9 mouse cellular contexts compared by ENCODE assay signal in the genomic region with DNA sequence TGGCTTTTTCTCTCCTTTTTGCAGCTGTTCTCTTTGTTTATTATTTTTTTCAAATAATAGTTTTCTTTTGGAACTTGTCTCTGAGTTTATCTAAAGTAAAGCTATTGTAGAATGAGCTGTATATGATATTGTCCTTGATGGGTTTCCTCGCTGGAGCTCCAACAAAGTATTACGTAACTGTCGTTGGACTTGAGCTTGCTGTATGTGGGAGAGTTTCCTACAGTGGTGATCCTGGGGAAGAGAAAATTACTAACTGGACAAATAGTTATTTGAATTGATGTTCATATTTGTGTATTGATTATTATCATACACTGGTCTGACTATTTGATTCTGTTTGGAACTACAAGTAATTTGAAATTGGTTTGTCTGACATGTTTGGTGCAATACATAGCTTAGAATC. TPM values are rescaled to one million over a fixed set of nuclear protein-coding genes. Genes with fewer than 3 reads are reported as not detected.
DNase-seq lines count a peak whose midpoint lies in the region; ATAC-seq and TF ChIP-seq lines count a peak whose summit lies in the region.
"Had no signal": no experiment of that assay in that cellular context is flagged by ENCODE, and none has a peak within 500 bp of the region (broad histone marks: within the 10 kb centered on the region; RNA-seq: fewer than 3 reads in every experiment).

No protein-coding gene starts in this region.

- H3K4me1 ChIP-seq in lung, adult 2 months (ENCODE audit: control insufficient read depth, insufficient read depth, low read length): peaks cover 16% of the 10 kb centered on the region
- peaks cover 27% of the 10 kb centered on the region for H3K4me1 ChIP-seq in embryonic facial prominence, embryonic 14.5 days (ENCODE audit: control insufficient read depth, insufficient read depth, low read length)
- H3K4me1 ChIP-seq in intestine, postnatal 0 days (replicated peaks; ENCODE audit: control insufficient read depth, insufficient read depth, low read length): 0 out of 2 replicates have a peak, but pooled peaks cover 19% of the 10 kb centered on the region
- H3K4me1 ChIP-seq in neural tube, embryonic 13.5 days (replicated peaks): peaks cover 56% of the 10 kb centered on the region

- peaks cover 15% of the 10 kb centered on the region for H3K36me3 ChIP-seq in embryonic facial prominence, embryonic 14.5 days (ENCODE audit: control insufficient read depth, insufficient read depth, low read length)
- H3K36me3 ChIP-seq in intestine, postnatal 0 days (ENCODE audit: control insufficient read depth, insufficient read depth): peaks cover 9% of the 10 kb centered on the region
- peaks cover 16% of the 10 kb centered on the region for H3K36me3 ChIP-seq in neural tube, embryonic 13.5 days

- DNase-seq in lung, adult 2 months: no peak
- no peak for DNase-seq in lung, postnatal 10 days
- DNase-seq in embryonic facial prominence, embryonic 14.5 days (ENCODE audit: low spot score): no peak
- no peak for DNase-seq in urinary bladder, adult 18-20 months (ENCODE audit: low spot score in 2 of 2)
- DNase-seq in kidney, adult 18-20 months: no peak
- DNase-seq: layer of hippocampus, adult 9-11 months had no signal

- WGBS in lung, adult 2 months: 3% methylated on average over 3 of the region's 3 CpGs
- 7% methylated on average over 3 of the region's 3 CpGs for WGBS in embryonic facial prominence, embryonic 14.5 days
- WGBS in intestine, postnatal 0 days: under 1% methylated on average over 3 of the region's 3 CpGs
- 43% methylated on average over 3 of the region's 3 CpGs for WGBS in neural tube, embryonic 13.5 days

- H3K4me2 ChIP-seq in embryonic facial prominence, embryonic 14.5 days (ENCODE audit: low read depth, low read length): peak overlapping the region; percentile 61
- peak overlapping the region; percentile 82 for H3K4me2 ChIP-seq in intestine, postnatal 0 days (replicated peaks; ENCODE audit: low read depth)
- peak overlapping the region; percentile 94 for H3K4me2 ChIP-seq in neural tube, embryonic 13.5 days

- no peak for TF ChIP-seq CTCF in lung, adult 2 months (IDR thresholded peaks at IDR 0.05; ENCODE audit: insufficient read depth, low read length)
- TF ChIP-seq CTCF in intestine, postnatal 0 days (IDR thresholded peaks at IDR 0.05; ENCODE audit: low read depth): no peak

- H3K9ac ChIP-seq in embryonic facial prominence, embryonic 14.5 days (ENCODE audit: low read depth, low read length): peak overlapping the region; percentile 92
- H3K9ac ChIP-seq in intestine, postnatal 0 days (ENCODE audit: low read depth, low read length): peak overlapping the region; percentile 93; the same call in 1 of the 2 replicates
- peak overlapping the region; percentile 92 for H3K9ac ChIP-seq in neural tube, embryonic 13.5 days

- no peak for ATAC-seq in embryonic facial prominence, embryonic 14.5 days (ENCODE audit: low read depth)
- ATAC-seq in intestine, postnatal 0 days: no peak
- no peak for ATAC-seq in neural tube, embryonic 13.5 days (ENCODE audit: low read depth)
- ATAC-seq in erythroid progenitor cell, adult 5-6 weeks (replicated peaks; ENCODE audit: low FRiP score, poor library complexity, severe bottlenecking): no peak

- no peaks in the 10 kb centered on the region for H3K27me3 ChIP-seq in embryonic facial prominence, embryonic 14.5 days (replicated peaks; ENCODE audit: control insufficient read depth, insufficient read depth, low read length)
- H3K27me3 ChIP-seq in intestine, postnatal 0 days (replicated peaks; ENCODE audit: control insufficient read depth, insufficient read depth, low read length): no peaks in the 10 kb centered on the region
- no peaks in the 10 kb centered on the region for H3K27me3 ChIP-seq in neural tube, embryonic 13.5 days

- peak overlapping the region; percentile 37 for H3K4me3 ChIP-seq in lung, adult 2 months (replicated peaks; ENCODE audit: extremely low read depth, low read depth, low read length)
- peak overlapping the region; percentile 73 for H3K4me3 ChIP-seq in embryonic facial prominence, embryonic 14.5 days (ENCODE audit: low read depth, low read length)
- H3K4me3 ChIP-seq in intestine, postnatal 0 days (ENCODE audit: low read depth, low read length): peak overlapping the region; percentile 78
- peak overlapping the region; percentile 74 for H3K4me3 ChIP-seq in neural tube, embryonic 13.5 days

- H3K9me3 ChIP-seq in embryonic facial prominence, embryonic 14.5 days (ENCODE audit: control insufficient read depth, low read length): no peaks in the 10 kb centered on the region
- no peaks in the 10 kb centered on the region for H3K9me3 ChIP-seq in intestine, postnatal 0 days (ENCODE audit: control insufficient read depth)
- H3K9me3 ChIP-seq in neural tube, embryonic 13.5 days: no peaks in the 10 kb centered on the region

- H3K27ac ChIP-seq in embryonic facial prominence, embryonic 14.5 days (replicated peaks; ENCODE audit: low read depth, low read length): no peak overlapping the region
- H3K27ac ChIP-seq in intestine, postnatal 0 days (ENCODE audit: low read depth, low read length): no peak overlapping the region
- H3K27ac ChIP-seq in neural tube, embryonic 13.5 days (replicated peaks): no peak overlapping the region

- no peak for TF ChIP-seq POLR2A in lung, adult 2 months (IDR thresholded peaks at IDR 0.05; ENCODE audit: borderline replicate concordance, extremely low read depth, low read depth, low read length)

RNA-seq across cellular contexts. Expression of a gene that starts 1.8 kb away (rescaled TPM):
- polyA plus RNA-seq in lung, adult 2 months (2012; rRNA removed): 47.3 and 49.1 TPM in 2 replicates
- polyA plus RNA-seq in embryonic facial prominence, embryonic 14.5 days (2014; fragmentation: Nextera tagmentation; extraction: Ambion mirVana): 25.5 and 27.9 TPM in 2 replicates
- 10.6 and 11.3 TPM in 2 replicates for polyA plus RNA-seq in intestine, postnatal 0 days (2015; fragmentation: Nextera tagmentation; extraction: Ambion mirVana)
- 27.7 and 29.6 TPM in 2 replicates for polyA plus RNA-seq in neural tube, embryonic 13.5 days (2015; fragmentation: Nextera tagmentation; extraction: Ambion mirVana)
- total RNA-seq in erythroid progenitor cell, adult 5-6 weeks (2015; ENCODE audit: low replicate concordance): 18.0 and 26.0 TPM in 2 replicates
- 25.9 and 31.7 TPM in 2 replicates for total RNA-seq in erythroid progenitor cell, adult 5-6 weeks (2017; ENCODE audit: low replicate concordance)

RNA-seq across cellular contexts. Expression of a gene that starts 14.6 kb away (rescaled TPM):
- 1.7 and 2.6 TPM in 2 replicates for polyA plus RNA-seq in lung, adult 2 months (2012; rRNA removed)
- polyA plus RNA-seq in embryonic facial prominence, embryonic 14.5 days (2014; fragmentation: Nextera tagmentation; extraction: Ambion mirVana): 1.9 and 2.1 TPM in 2 replicates
- 17.4 and 20.6 TPM in 2 replicates for polyA plus RNA-seq in intestine, postnatal 0 days (2015; fragmentation: Nextera tagmentation; extraction: Ambion mirVana)
- polyA plus RNA-seq in neural tube, embryonic 13.5 days (2015; fragmentation: Nextera tagmentation; extraction: Ambion mirVana): 4.9 and 5.1 TPM in 2 replicates
- total RNA-seq in erythroid progenitor cell, adult 5-6 weeks (2015; ENCODE audit: low replicate concordance): 0.84 TPM in 1 of 2 replicates, not detected in the other
- 0.51 TPM in 1 of 2 replicates, not detected in the other for total RNA-seq in erythroid progenitor cell, adult 5-6 weeks (2017; ENCODE audit: low replicate concordance)

RNA-seq across cellular contexts. Expression of a gene that starts 27.0 kb away (rescaled TPM):
- 60.7 and 67.3 TPM in 2 replicates for polyA plus RNA-seq in lung, adult 2 months (2012; rRNA removed)
- 41.3 and 42.7 TPM in 2 replicates for polyA plus RNA-seq in embryonic facial prominence, embryonic 14.5 days (2014; fragmentation: Nextera tagmentation; extraction: Ambion mirVana)
- polyA plus RNA-seq in intestine, postnatal 0 days (2015; fragmentation: Nextera tagmentation; extraction: Ambion mirVana): 10.0 and 10.8 TPM in 2 replicates
- 18.7 and 22.8 TPM in 2 replicates for polyA plus RNA-seq in neural tube, embryonic 13.5 days (2015; fragmentation: Nextera tagmentation; extraction: Ambion mirVana)
- total RNA-seq in erythroid progenitor cell, adult 5-6 weeks (2015; ENCODE audit: low replicate concordance): 9.4 and 25.6 TPM in 2 replicates
- total RNA-seq in erythroid progenitor cell, adult 5-6 weeks (2017; ENCODE audit: low replicate concordance): 6.1 and 10.3 TPM in 2 replicates

RNA-seq across cellular contexts. Expression of a gene that starts 30.4 kb away (rescaled TPM):
- 60.9 and 69.0 TPM in 2 replicates for polyA plus RNA-seq in lung, adult 2 months (2012; rRNA removed)
- polyA plus RNA-seq in embryonic facial prominence, embryonic 14.5 days (2014; fragmentation: Nextera tagmentation; extraction: Ambion mirVana): 65.1 and 65.4 TPM in 2 replicates
- polyA plus RNA-seq in intestine, postnatal 0 days (2015; fragmentation: Nextera tagmentation; extraction: Ambion mirVana): 21.9 and 25.6 TPM in 2 replicates
- polyA plus RNA-seq in neural tube, embryonic 13.5 days (2015; fragmentation: Nextera tagmentation; extraction: Ambion mirVana): 54.1 and 57.1 TPM in 2 replicates
- total RNA-seq in erythroid progenitor cell, adult 5-6 weeks (2015; ENCODE audit: low replicate concordance): 11.2 and 14.7 TPM in 2 replicates
- total RNA-seq in erythroid progenitor cell, adult 5-6 weeks (2017; ENCODE audit: low replicate concordance): 1.8 and 17.5 TPM in 2 replicates

RNA-seq across cellular contexts. Expression of a gene that starts 49.9 kb away (rescaled TPM):
- polyA plus RNA-seq in lung, adult 2 months (2012; rRNA removed): 6.0 and 6.4 TPM in 2 replicates
- 0.05 and 0.07 TPM in 2 replicates for polyA plus RNA-seq in embryonic facial prominence, embryonic 14.5 days (2014; fragmentation: Nextera tagmentation; extraction: Ambion mirVana)
- 0.08 and 0.09 TPM in 2 replicates for polyA plus RNA-seq in intestine, postnatal 0 days (2015; fragmentation: Nextera tagmentation; extraction: Ambion mirVana)
- polyA plus RNA-seq in neural tube, embryonic 13.5 days (2015; fragmentation: Nextera tagmentation; extraction: Ambion mirVana): not detected in 2 replicates
- 0.72 and 5.0 TPM in 2 replicates for total RNA-seq in erythroid progenitor cell, adult 5-6 weeks (2015; ENCODE audit: low replicate concordance)
- total RNA-seq in erythroid progenitor cell, adult 5-6 weeks (2017; ENCODE audit: low replicate concordance): 0.64 TPM in 1 of 2 replicates, not detected in the other
